Mouse (Mus musculus) heart, postnatal 25 days (tissue): ENCODE measurements around the gene Ncoa5. TPM values are rescaled to one million over a fixed set of nuclear protein-coding genes. Genes with fewer than 3 reads are reported as not detected.

Experiments used
- DNase-seq: peaks from one replicate; pipeline ENCODE4 v3.0.0; 2022; ENCODE audit warnings: low spot score
- intact Hi-C: fragments of 180-260 bp; cut with DNase I; formaldehyde crosslinking; loops from one replicate; pipeline ENCODE4 v1.15.1; 2025
- total RNA-seq, 2 experiments: library from RNA; stranded (reverse); gene quantifications; 2 replicates each; pipeline ENCODE4 v1.2.3; 2021

Ncoa5 gene
- total RNA-seq, 2 experiments from 2014 or later, result 19.1 to 19.5 TPM

DNA sequence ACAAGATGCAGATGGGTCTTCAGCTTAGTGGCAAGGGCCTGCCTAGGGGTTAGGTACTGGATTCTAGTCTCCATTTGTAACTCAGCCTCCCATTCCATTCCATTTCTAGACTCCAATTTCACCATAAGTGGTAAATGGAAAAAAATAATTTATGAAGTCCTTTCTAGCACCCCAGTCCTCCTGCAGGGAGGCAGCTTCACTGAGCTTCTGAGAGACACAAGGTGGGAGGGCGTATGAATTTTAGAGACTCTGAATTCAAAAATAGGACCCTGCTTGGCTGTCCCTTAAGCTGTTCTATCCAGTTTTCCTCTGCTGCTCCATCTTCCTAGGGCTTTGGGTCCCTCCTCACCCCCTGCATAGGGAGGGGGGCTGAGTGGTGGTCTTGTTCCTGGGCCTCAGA lies 69.7 kb downstream of the Ncoa5 start:
- no peak for DNase-seq
- intact Hi-C loops, result loop anchor here (5.0 to 10.0 kb wide), 2 partner anchors 107 to 400 kb away; partner anchors contain the start of gene Zfp663

DNA sequence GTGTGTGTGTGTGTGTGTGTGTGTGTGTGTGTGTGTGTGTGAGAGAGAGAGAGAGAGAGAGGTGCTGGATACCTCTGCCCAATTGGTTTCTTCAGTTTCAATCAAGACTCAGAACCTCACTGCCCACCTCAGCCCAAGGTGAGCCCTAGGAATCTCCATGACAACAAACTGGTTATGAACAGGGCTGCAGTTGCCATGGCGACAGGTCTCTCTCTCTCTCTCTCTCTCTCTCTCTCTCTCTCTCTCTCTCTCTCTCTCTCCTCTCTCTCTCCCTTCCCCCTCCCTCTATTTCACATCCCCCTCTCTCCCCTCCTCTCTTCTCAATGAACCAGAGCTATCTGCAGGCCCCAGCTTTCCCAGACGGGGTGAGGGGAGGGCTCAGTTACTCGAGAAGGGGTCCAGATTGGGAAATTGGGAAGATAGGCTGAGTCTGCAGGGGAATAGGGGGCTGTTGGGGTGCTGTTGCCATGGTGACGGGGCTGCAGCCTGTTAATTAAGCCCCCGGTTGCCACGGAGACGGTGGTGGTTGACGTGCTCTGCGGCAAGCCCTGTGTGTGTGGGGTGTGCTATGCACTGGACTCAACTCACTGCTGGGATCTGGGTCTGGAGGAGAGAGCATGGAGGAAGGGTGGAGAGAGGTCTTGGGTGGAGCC lies 70.3 kb downstream of the Ncoa5 start:
- no peak for DNase-seq
- intact Hi-C loops, result loop anchor here (5.0 to 10.0 kb wide), 2 partner anchors 108 to 400 kb away; partner anchors contain the start of gene Zfp663

DNA sequence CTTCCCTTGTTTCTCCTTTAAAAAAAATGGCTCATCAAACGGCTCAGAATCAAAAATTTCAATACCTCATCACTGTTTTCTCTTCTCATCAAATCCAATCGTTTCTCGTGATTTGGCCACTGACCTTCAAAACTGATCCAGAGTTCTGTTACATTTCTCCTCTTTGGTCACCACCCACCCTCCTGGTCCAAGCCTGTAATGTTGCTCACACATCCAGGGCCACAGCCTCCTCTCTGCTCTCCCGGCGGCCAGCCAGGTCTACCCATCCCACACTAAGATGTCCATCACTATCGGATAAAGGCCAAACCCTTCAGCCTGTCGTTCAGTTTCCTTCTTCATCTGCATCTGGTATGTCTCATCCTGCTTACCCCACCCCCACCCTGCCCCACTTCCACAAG lies 72.5 kb downstream of the Ncoa5 start:
- intact Hi-C loops, result loop anchor here (5.0 to 10.0 kb wide), 2 partner anchors 110 to 403 kb away; partner anchors contain the start of gene Zfp663
- no peak for DNase-seq

DNA sequence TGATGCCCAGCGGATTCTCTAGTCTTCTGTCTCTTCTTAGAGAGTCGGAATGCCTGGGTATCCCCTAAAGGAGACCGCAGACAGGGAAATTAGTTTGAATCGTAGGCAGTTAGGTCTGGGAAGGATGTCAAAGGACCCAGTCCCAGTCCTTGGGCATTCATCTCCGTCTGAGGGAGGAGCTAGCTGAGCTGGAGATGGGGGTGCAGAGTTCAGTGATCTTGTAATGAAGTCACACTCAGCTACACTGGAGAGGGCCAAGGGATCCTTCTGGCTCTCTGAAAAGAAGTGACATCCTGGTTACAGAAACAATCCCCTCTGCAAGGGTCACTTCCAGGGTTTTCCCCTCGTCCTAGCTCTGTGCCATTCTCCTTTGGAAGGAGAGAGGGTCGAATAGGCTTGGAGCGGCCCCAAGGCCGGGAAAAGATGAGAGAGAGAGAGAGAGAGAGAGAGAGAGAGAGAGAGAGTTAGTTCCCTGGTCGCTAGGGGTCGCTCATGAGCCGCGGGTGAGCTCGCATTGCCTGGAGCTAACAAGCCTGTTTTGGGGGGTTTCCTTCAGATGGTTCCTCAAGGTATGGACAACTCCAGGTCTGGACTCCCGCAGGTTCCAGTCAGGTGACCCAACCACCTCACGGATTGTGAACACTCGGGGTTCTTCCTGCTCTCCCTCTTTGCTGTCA lies 73.0 kb downstream of the Ncoa5 start:
- DNase-seq, result no peak
- intact Hi-C loops, result loop anchor here (2.0 to 10.0 kb wide), 4 partner anchors 71 to 403 kb away; partner anchors contain the start of gene Zfp663

DNA sequence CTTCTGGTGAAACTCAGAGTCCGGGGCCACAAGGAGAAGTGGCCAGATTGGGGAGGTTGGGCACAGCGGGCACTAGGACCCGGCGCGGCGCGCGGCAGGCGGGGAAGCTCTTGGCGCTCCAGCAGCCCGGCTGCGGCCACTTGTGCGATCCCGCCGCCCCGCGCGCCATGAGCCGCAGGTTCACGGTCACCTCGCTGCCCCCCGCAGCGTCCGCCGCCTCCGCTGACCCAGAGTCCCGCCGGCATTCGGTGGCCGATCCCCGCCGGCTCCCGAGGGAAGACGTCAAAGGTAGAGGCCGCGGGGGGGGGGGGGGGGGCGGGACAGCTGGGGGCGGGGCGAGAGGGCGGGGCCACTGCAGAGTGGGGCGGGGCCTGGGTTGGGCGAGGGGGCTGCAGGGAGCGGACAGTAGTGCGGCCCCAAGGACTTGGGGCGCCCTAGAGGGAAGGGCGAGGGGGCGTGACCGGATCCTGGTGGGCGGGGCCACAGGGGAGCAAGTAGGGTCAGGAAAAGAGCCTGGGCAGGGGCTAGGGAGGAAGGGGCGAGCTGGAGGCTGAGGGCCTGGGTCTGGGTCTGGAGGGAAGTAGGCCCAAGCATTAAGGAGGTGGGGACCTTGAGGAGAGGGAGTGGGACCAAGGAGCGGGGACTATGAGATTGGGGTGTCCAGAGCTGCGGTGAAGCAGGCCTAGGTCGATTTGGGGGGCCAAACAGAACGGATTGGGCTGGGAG lies 73.8 kb downstream of the Ncoa5 start, which contains the start of gene Slc12a5:
Slc12a5 (plus strand) TSS at position 87 of the 726 bp plus-strand sequence.
- intact Hi-C loops, result loop anchor here (2.0 to 10.0 kb wide), 4 partner anchors 72 to 404 kb away; partner anchors contain the start of gene Zfp663
- DNase-seq, result no peak

DNA sequence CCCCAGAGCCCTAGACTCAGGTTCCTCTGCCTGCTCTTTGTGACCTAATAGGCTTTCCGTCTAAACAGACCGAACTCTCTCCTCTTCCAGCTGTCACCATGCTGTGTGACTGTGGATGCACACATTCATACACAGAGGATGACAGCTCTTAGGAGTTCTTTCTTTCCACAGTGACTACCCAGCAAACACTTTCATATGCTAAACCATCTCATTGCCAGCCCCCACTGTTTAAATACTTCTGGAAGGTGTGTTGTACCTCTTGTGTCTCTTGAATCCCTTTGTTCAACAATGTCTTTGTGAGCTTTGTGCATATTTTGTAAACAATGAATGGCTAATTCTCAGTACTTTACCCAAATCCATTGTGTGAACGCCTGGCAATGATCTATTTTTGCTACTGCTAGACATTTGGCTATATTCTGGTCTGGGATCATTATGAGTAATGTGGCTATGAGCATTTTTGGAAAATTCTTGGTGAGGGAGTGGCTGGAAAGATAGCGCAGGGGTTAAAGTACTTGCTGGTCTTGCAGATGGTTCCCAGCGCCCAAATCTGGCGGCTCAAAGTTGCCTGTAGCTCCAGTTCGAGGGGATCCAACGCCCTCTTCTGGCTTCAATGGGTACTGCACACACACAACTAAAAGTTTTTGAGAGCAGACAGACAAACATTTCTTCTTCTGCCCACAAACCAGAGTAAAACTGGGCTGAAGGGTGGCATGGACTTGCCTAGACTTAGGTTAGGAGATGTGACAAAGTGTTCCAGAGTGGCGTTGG lies 76.9 kb downstream of the Ncoa5 start:
- DNase-seq, result no peak
- intact Hi-C loops, result loop anchor here (10.0 kb wide), 1 partner anchor 317 kb away; no protein-coding TSS in a partner anchor

DNA sequence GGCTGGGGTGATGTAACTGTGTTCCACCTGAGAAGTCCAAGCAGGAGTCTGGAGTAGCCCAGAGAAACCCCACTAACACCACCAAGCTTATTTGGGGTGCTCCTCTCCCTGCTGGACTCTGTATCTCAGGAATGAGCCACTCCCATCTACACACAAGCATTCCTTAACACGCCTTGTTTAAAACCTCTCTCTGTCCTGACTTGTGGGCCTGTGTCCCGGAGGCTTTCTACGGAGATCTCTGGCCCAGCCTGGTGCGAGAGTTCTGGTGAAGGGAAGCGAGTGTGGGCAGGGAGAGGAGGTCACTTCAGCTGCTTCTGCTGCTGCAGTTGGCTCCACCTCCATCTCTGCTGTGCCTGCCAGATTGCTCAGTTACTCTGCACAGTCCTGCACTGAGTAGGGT lies 78.5 kb downstream of the Ncoa5 start:
- intact Hi-C loops, result loop anchor here (10.0 kb wide), 1 partner anchor 319 kb away; no protein-coding TSS in a partner anchor
- no peak for DNase-seq

DNA sequence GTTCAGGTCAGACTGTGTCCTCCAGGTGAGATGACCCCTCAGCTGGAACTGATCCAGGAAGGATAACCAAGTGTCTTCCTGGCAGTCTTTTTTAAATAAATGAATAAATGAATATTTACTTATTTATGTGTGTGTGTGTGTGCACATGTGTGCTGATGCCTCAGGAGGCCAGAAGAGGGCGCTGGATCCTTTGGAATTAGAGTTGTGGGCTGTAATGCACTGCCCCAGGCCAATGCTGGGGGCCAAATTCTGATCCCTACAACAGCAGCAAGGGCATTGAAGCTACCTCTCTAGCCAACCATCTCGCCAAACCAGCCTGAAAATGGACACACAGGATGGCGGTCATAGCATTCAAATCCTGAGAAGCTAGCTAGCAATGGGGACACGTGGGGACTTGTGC lies 78.9 kb downstream of the Ncoa5 start:
- no peak for DNase-seq
- intact Hi-C loops, result loop anchor here (10.0 kb wide), 1 partner anchor 319 kb away; no protein-coding TSS in a partner anchor

DNA sequence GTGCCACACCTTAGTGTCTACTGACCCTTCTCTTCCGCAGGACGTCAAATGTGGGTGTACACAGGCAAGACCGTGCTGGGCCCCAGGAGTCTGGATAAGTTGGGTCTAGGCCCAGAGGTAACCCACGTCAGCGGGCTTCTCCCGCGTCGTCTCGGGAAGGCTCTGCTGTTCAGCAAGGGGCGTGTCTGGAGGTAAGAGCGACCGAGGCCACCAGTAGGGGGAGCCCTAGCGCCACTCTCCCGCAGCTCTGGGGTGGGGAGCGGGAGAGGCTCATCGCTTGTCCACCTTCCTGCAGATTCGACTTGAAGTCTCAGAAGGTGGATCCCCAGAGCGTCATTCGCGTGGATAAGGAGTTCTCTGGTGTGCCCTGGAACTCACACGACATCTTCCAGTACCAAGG lies 81.4 kb downstream of the Ncoa5 start:
- intact Hi-C loops, result loop anchor here (2.0 to 10.0 kb wide), 2 partner anchors 80 to 322 kb away; no protein-coding TSS in a partner anchor
- DNase-seq, result no peak

DNA sequence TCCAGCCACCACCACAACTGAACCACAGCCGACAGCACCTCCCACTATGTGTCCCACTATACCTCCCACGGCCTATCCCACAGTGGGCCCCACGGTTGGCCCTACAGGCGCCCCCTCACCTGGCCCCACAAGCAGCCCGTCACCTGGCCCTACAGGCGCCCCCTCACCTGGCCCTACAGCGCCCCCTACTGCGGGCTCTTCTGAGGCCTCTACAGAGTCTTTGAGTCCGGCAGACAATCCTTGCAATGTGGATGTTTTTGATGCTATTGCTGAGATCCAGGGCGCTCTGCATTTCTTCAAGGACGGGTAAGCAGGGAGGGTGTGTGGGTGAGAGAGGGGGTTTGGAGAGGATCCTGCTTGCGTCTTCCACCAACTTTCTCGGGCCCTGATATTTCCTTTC lies 82.2 kb downstream of the Ncoa5 start:
- DNase-seq, result no peak
- intact Hi-C loops, result loop anchor here (2.0 to 10.0 kb wide), 2 partner anchors 80 to 322 kb away; no protein-coding TSS in a partner anchor

DNA sequence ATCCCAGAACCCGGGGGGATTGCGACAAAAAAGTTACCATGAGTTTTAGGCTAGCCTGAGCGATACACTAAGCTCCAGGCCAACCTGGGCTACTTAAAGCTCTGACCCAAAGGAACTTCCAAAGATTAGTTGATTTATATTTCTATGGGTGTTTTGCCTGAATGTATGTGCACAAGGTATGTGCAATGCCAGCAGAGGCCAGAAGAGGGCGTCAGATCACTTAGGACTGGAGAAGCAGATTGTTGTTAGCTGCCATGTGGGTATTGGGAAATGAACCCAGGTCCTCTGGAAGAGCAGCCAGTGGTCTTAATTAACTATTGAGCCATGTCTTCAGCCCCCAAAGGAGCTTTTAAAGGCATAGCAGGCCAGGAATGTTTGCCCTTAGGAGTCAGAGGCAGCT lies 82.9 kb downstream of the Ncoa5 start:
- intact Hi-C loops, result loop anchor here (2.0 to 10.0 kb wide), 2 partner anchors 81 to 323 kb away; no protein-coding TSS in a partner anchor
- no peak for DNase-seq

DNA sequence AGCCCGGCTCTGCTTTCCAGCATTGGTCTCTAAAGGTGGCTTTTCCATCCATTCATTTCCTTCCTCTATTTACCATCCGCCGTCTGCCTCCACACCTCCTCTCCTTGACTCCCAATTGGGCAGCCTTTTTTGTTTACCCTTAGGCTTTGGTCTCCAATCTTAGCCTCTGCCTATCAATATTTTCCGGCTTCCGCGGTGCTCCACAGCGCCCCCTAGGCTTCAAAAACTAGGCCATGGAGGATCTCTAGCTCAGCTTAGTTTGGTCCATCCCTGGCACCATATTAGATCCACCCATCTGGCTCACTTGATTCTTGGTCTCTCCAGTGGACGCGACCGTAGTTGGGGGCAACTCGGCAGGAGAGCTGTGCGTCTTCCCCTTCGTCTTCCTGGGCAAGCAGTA lies 84.2 kb downstream of the Ncoa5 start:
- intact Hi-C loops, result loop anchor here (10.0 kb wide), 1 partner anchor 324 kb away; no protein-coding TSS in a partner anchor
- no peak for DNase-seq

Other genes starting within 250 kb of the Ncoa5 start
- gene Snx21, start 249.0 kb downstream of the Ncoa5 start, total RNA-seq, result 10 to 100 TPM; 24.7 to 27.5 TPM
- 10 to 100 TPM; 10.7 to 12.2 TPM for gene Acot8, start 230.0 kb downstream of the Ncoa5 start, total RNA-seq
- gene Zswim3, start 229.8 kb downstream of the Ncoa5 start, total RNA-seq, result 1 to 10 TPM; 2.5 to 3.1 TPM
- 1 to 10 TPM; 3.6 to 4.5 TPM for gene Zswim1, start 212.2 kb downstream of the Ncoa5 start, total RNA-seq
- under 1 TPM; 0.42 to 0.64 TPM for gene Spata25, start 206.3 kb downstream of the Ncoa5 start, total RNA-seq
- 100 to 1,000 TPM in 1 of 2 experiments, 10 to 100 TPM in 1; 90.9 to 108 TPM for gene Ctsa, start 202.0 kb downstream of the Ncoa5 start, total RNA-seq
- gene Neurl2, start 201.4 kb downstream of the Ncoa5 start, total RNA-seq, result 10 to 100 TPM; 39.9 to 44.6 TPM
- 10 to 100 TPM; 35.9 to 37.5 TPM for gene Pltp, start 177.2 kb downstream of the Ncoa5 start, total RNA-seq
- 10 to 100 TPM; 27.5 to 34.6 TPM for gene Pcif1, start 155.6 kb downstream of the Ncoa5 start, total RNA-seq
- gene Zfp335, start 123.1 kb downstream of the Ncoa5 start, total RNA-seq, result 1 to 10 TPM; 8.6 to 9.2 TPM
- gene Mmp9, start 94.1 kb downstream of the Ncoa5 start, total RNA-seq, result under 1 TPM; 0.55 to 0.61 TPM
- gene Slc12a5, start 74.1 kb downstream of the Ncoa5 start, total RNA-seq, result under 1 TPM; 0.65 to 0.81 TPM
- 1 to 10 TPM; 1.9 to 3.6 TPM for gene Cd40, start 20.8 kb upstream of the Ncoa5 start, total RNA-seq
- gene 1700025C18Rik, start 55.9 kb upstream of the Ncoa5 start, total RNA-seq, result not detected
- under 1 TPM; 0.36 to 0.42 TPM for gene Cdh22, start 200.0 kb upstream of the Ncoa5 start, total RNA-seq